Comparison of ENCODE assay signal across 24 mouse cellular contexts in genomic region chr8:109438531-109438930, GRCm38 (mm10). TPM values are rescaled to one million over a fixed set of nuclear protein-coding genes. Genes with fewer than 3 reads are reported as not detected.
A peak's percentile ranks its signal among the peaks of the same experiment; 100 is the strongest.
DNase-seq lines count a peak whose midpoint lies in the region; ATAC-seq lines count a peak whose summit lies in the region.
"Had no signal": no experiment of that assay in that cellular context is flagged by ENCODE, and none has a peak within 500 bp of the region (broad histone marks: within the 10 kb centered on the region; RNA-seq: fewer than 3 reads in every experiment).

No protein-coding gene starts in this region.

- no peak overlapping the region for H3K4me2 ChIP-seq in forebrain, embryonic 13.5 days
- H3K4me2 ChIP-seq in midbrain, embryonic 11.5 days: no peak overlapping the region
- no peak overlapping the region for H3K4me2 ChIP-seq in midbrain, embryonic 16.5 days (ENCODE audit: low read length)
- H3K4me2 ChIP-seq: forebrain, embryonic 12.5 days; heart, embryonic 11.5 days; hindbrain, embryonic 14.5 days had no signal

- H3K27me3 ChIP-seq in forebrain, embryonic 10.5 days (ENCODE audit: poor library complexity, severe bottlenecking): no peaks in the 10 kb centered on the region
- no peaks in the 10 kb centered on the region for H3K27me3 ChIP-seq in forebrain, embryonic 13.5 days
- H3K27me3 ChIP-seq in midbrain, embryonic 11.5 days (ENCODE audit: control insufficient read depth, insufficient read depth, low read length): no peaks in the 10 kb centered on the region
- no peaks in the 10 kb centered on the region for H3K27me3 ChIP-seq in midbrain, embryonic 16.5 days (ENCODE audit: control insufficient read depth, insufficient read depth, low read depth, low read length)
- no peaks in the 10 kb centered on the region for H3K27me3 ChIP-seq in limb, embryonic 10.5 days (ENCODE audit: low read depth, poor library complexity, severe bottlenecking)

- peak overlapping the region; percentile 65 for H3K27ac ChIP-seq in forebrain, embryonic 10.5 days
- no peak overlapping the region for H3K27ac ChIP-seq in forebrain, embryonic 13.5 days
- no peak overlapping the region for H3K27ac ChIP-seq in midbrain, embryonic 11.5 days (ENCODE audit: low read depth, low read length)
- no peak overlapping the region for H3K27ac ChIP-seq in midbrain, embryonic 16.5 days (ENCODE audit: low read length)
- H3K27ac ChIP-seq in limb, embryonic 10.5 days: no peak overlapping the region
- H3K27ac ChIP-seq: forebrain, embryonic 12.5 days; hindbrain, embryonic 14.5 days; hindbrain, postnatal 0 days had no signal

- no peak for ATAC-seq in forebrain, embryonic 13.5 days
- ATAC-seq in midbrain, embryonic 11.5 days (ENCODE audit: low FRiP score): no peak
- ATAC-seq in midbrain, embryonic 16.5 days: no peak
- ATAC-seq in cerebellum, adult (ENCODE audit: insufficient number of reproducible peaks, low FRiP score, low TSS enrichment): no peak
- ATAC-seq: activated CD4-positive, CD25-positive, alpha-beta regulatory T cell, adult 4 months; forebrain, embryonic 16.5 days; hindbrain, postnatal 0 days; inflammation-experienced regulatory T-cells, adult 6 months; Patski had no signal

- DNase-seq in forebrain, embryonic 10.5 days (ENCODE audit: extremely low spot score, low spot score): no peak
- peak; percentile 54 for DNase-seq in midbrain, embryonic 11.5 days (ENCODE audit: low spot score, missing footprints)
- peak; percentile 32 for DNase-seq in ES-CJ7 (ENCODE audit: low read depth, low spot score)
- DNase-seq in limb, embryonic 10.5 days (ENCODE audit: low spot score): peak; percentile 15
- DNase-seq: adrenal gland, adult 8-10 months; adrenal gland, postnatal 25 days; cerebellum, adult 18-20 months; cerebellum, adult 9-10 months; cerebellum, postnatal 14 days; gastrocnemius, postnatal 10 days; gastrocnemius, postnatal 36 days had no signal

- H3K9me3 ChIP-seq in forebrain, embryonic 10.5 days: peaks cover 4% of the 10 kb centered on the region; the same call in 1 of the 2 replicates
- H3K9me3 ChIP-seq in forebrain, embryonic 13.5 days (replicated peaks): no peaks in the 10 kb centered on the region
- no peaks in the 10 kb centered on the region; the same call in 1 of the 2 replicates for H3K9me3 ChIP-seq in midbrain, embryonic 11.5 days (ENCODE audit: control insufficient read depth, low read length)
- no peaks in the 10 kb centered on the region for H3K9me3 ChIP-seq in midbrain, embryonic 16.5 days (replicated peaks; ENCODE audit: control insufficient read depth, low read length, poor library complexity, severe bottlenecking)
- H3K9me3 ChIP-seq in limb, embryonic 10.5 days (replicated peaks): no peaks in the 10 kb centered on the region
- H3K9me3 ChIP-seq: forebrain, embryonic 12.5 days had no signal

- no peak overlapping the region for H3K4me3 ChIP-seq in forebrain, embryonic 10.5 days
- no peak overlapping the region for H3K4me3 ChIP-seq in forebrain, embryonic 13.5 days
- H3K4me3 ChIP-seq in midbrain, embryonic 11.5 days (ENCODE audit: low read depth, low read length): no peak overlapping the region
- no peak overlapping the region for H3K4me3 ChIP-seq in midbrain, embryonic 16.5 days (ENCODE audit: low read depth, low read length)
- no peak overlapping the region for H3K4me3 ChIP-seq in limb, embryonic 10.5 days
- H3K4me3 ChIP-seq: forebrain, embryonic 12.5 days had no signal

- H3K36me3 ChIP-seq in forebrain, embryonic 10.5 days (replicated peaks): no peaks in the 10 kb centered on the region
- no peaks in the 10 kb centered on the region for H3K36me3 ChIP-seq in forebrain, embryonic 13.5 days (ENCODE audit: poor library complexity, severe bottlenecking)
- H3K36me3 ChIP-seq in midbrain, embryonic 11.5 days (ENCODE audit: control insufficient read depth, insufficient read depth, low read length): no peaks in the 10 kb centered on the region
- no peaks in the 10 kb centered on the region for H3K36me3 ChIP-seq in midbrain, embryonic 16.5 days (ENCODE audit: control insufficient read depth, insufficient read depth, low read length)
- H3K36me3 ChIP-seq in limb, embryonic 10.5 days: no peaks in the 10 kb centered on the region
- H3K36me3 ChIP-seq: forebrain, embryonic 12.5 days; G1E had no signal

- peaks cover 26% of the 10 kb centered on the region for H3K4me1 ChIP-seq in forebrain, embryonic 10.5 days
- H3K4me1 ChIP-seq in forebrain, embryonic 13.5 days: peaks cover 16% of the 10 kb centered on the region
- peaks cover 8% of the 10 kb centered on the region for H3K4me1 ChIP-seq in midbrain, embryonic 11.5 days (ENCODE audit: control insufficient read depth, insufficient read depth, low read length)
- peaks cover 8% of the 10 kb centered on the region for H3K4me1 ChIP-seq in midbrain, embryonic 16.5 days (ENCODE audit: control insufficient read depth, insufficient read depth, low read length)
- peaks cover 11% of the 10 kb centered on the region for H3K4me1 ChIP-seq in limb, embryonic 10.5 days

- 96% methylated on average over 7 of the region's 7 CpGs for whole genome bisulfite sequencing in forebrain, embryonic 10.5 days
- WGBS in forebrain, embryonic 13.5 days: 97% methylated on average over 7 of the region's 7 CpGs
- WGBS in midbrain, embryonic 11.5 days: 94% methylated on average over 7 of the region's 7 CpGs
- 94% methylated on average over 7 of the region's 7 CpGs for WGBS in midbrain, embryonic 16.5 days
- 94% methylated on average over 7 of the region's 7 CpGs for WGBS in limb, embryonic 10.5 days

- no peak overlapping the region for H3K9ac ChIP-seq in forebrain, embryonic 13.5 days
- no peak overlapping the region for H3K9ac ChIP-seq in midbrain, embryonic 11.5 days (ENCODE audit: low read length)
- no peak overlapping the region for H3K9ac ChIP-seq in midbrain, embryonic 16.5 days (ENCODE audit: low read depth, low read length)
- H3K9ac ChIP-seq: forebrain, embryonic 12.5 days; hindbrain, embryonic 14.5 days had no signal

RNA-seq across cellular contexts. Expression of gene Pmfbp1, which starts 55.3 kb away (rescaled TPM):
- polyA plus RNA-seq in forebrain, embryonic 10.5 days (2016; fragmentation: Nextera tagmentation; extraction: Ambion mirVana): 0.09 TPM in 2 replicates
- 0.32 and 0.44 TPM in 2 replicates for polyA plus RNA-seq in forebrain, embryonic 13.5 days (2015; fragmentation: Nextera tagmentation; extraction: Ambion mirVana)
- 3.1 TPM in 2 replicates for polyA plus RNA-seq in midbrain, embryonic 11.5 days (2014; fragmentation: Nextera tagmentation; extraction: Ambion mirVana)
- 1.7 and 2.1 TPM in 2 replicates for polyA plus RNA-seq in midbrain, embryonic 16.5 days (2015; fragmentation: Nextera tagmentation; extraction: Ambion mirVana)
- 0.05 and 0.08 TPM in 2 replicates for polyA plus RNA-seq in limb, embryonic 10.5 days (2016; fragmentation: Nextera tagmentation; extraction: Ambion mirVana)
- polyA plus RNA-seq: activated CD4-positive, CD25-positive, alpha-beta regulatory T cell, adult 4 months; G1E; heart, postnatal 0 days; inflammation-experienced regulatory T-cells, adult 6 months; Patski had no signal
